Mouse (Mus musculus): ENCODE measurements around the gene Ndufa4. TPM values are rescaled to one million over a fixed set of nuclear protein-coding genes. Genes with fewer than 3 reads are reported as not detected.
"Not testable (repeated sequence)": the region's sequence is repeated elsewhere in the genome, so short reads cannot be mapped to it uniquely, and the experiment has no call there.

Gene Ndufa4
- total and polyA plus RNA-seq, 3 experiments, result 23.9 to 314 (median 109) TPM

DNA sequence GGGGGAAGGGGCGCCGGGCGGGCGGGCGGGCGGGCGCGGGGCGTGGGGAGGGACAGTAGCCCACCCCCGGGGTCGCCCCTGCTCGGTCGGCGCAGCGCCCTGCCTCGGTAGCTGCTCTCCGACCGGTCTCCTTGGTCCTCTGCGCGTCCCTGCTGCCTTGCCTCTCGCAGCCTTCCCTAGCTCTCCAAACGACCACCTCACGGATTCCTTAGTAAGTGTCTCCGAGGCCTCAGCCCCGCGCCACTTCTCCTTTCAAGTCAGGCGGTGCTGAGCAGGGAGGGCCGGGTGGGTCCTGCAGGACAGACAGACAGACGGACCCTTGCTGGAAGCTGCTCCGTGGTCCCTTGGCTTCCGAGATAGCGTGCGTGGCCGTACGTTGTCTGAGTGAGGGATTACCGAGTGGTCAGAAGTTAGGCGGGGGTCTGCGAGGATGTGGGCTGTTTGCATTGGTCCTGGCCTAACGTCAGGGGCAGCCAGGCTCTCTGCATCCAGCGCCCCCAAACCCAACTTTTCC is 18.8 kb upstream of the Ndufa4 start:
- peak overlapping the region; percentile 75 for H3K4me3 ChIP-seq (ENCODE audit: low read depth, low read length)
- no peaks in the 10 kb centered on the region for H3K9me3 ChIP-seq (replicated peaks)
- peak; percentile 31 for DNase-seq (ENCODE audit: low spot score)
- ATAC-seq (ENCODE audit: extremely low read depth, insufficient number of reproducible peaks, low FRiP score, poor library complexity, severe bottlenecking), result peak; percentile 24; the same call in 1 of the 2 replicates
- TF ChIP-seq GATA2 (IDR thresholded peaks at IDR 0.05; ENCODE audit: borderline replicate concordance, low read depth, low read length) (no peak), TAL1 (conservative IDR thresholded peaks at IDR 0.05; ENCODE audit: low read depth, low read length) (no peak), CTCF (IDR thresholded peaks at IDR 0.05; ENCODE audit: low read depth, low read length) (no peak), GATA1 (IDR thresholded peaks at IDR 0.05; ENCODE audit: borderline replicate concordance, low read length) (no peak), POLR2AphosphoS5 (IDR thresholded peaks at IDR 0.05; ENCODE audit: insufficient replicate concordance, low read depth, low read length) (no peak)
- no peaks in the 10 kb centered on the region for H3K27me3 ChIP-seq (ENCODE audit: insufficient read depth, low read length)
- H3K36me3 ChIP-seq (replicated peaks), result peaks cover 22% of the 10 kb centered on the region
- H3K4me1 ChIP-seq (ENCODE audit: insufficient read depth, low read depth, low read length), result peaks cover 23% of the 10 kb centered on the region

DNA sequence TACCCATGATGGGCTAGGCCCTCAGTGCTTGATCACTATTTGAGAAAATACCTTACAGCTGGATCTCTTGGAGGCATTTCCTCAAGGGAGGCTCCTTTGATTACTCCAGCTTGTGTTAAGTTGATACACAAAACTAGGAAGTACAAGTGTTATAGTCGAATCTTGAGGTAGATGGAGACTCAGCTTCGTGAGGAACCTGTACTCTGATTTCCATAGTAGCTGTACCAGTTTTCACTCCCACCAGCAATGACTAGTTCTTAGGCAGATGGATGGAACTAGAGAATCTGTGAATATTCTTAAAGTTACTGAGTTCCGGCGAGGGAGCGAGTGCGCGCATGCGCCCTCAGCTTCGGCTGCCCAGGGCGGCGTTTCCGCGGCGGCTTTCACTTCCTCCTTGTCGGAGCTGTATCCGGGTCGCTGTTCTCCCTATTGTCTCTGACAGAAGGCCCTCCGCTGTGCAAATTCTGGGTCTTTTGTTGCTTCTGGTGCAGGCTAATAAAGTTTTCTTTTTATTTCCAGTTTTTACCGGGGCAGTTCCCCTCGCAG is 18.3 kb upstream of the Ndufa4 start:
- TF ChIP-seq TAL1 (conservative IDR thresholded peaks at IDR 0.05; ENCODE audit: low read depth, low read length), result no peak
- TF ChIP-seq GATA2 (IDR thresholded peaks at IDR 0.05; ENCODE audit: borderline replicate concordance, low read depth, low read length), result no peak
- no peak for TF ChIP-seq CTCF (IDR thresholded peaks at IDR 0.05; ENCODE audit: low read depth, low read length)
- no peak for TF ChIP-seq GATA1 (IDR thresholded peaks at IDR 0.05; ENCODE audit: borderline replicate concordance, low read length)
- no peak for TF ChIP-seq POLR2AphosphoS5 (IDR thresholded peaks at IDR 0.05; ENCODE audit: insufficient replicate concordance, low read depth, low read length)
- ATAC-seq (ENCODE audit: extremely low read depth, insufficient number of reproducible peaks, low FRiP score, poor library complexity, severe bottlenecking) (peak; percentile 71), DNase-seq (ENCODE audit: low spot score) (peak; percentile 71)
- Histone ChIP-seq H3K4me1 (ENCODE audit: insufficient read depth, low read depth, low read length) (peaks cover 23% of the 10 kb centered on the region), H3K36me3 (replicated peaks) (peaks cover 22% of the 10 kb centered on the region), H3K27me3 (ENCODE audit: insufficient read depth, low read length) (no peaks in the 10 kb centered on the region), H3K4me3 (ENCODE audit: low read depth, low read length) (peak overlapping the region; percentile 75), H3K9me3 (replicated peaks) (no peaks in the 10 kb centered on the region)

DNA sequence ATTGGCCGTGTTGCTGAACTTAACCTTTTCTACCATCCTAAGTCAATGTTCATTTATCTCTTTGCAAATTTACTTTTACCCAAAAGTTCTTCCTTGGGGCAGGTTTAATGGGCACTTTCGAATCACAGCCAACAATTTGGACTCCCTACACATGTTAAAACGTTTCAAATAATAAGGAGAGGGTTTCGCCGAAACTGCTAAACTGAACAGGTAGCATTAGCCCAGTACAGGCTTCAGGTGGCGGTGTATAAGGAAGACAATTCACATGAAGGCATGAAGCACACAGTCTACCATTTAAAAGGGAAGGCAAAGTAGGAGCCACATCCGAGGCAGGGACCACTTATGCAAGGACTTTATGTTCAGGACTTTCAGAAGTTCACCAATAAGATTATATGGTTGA is 873 bp upstream of the Ndufa4 start:
- TF ChIP-seq GATA1 (IDR thresholded peaks at IDR 0.05; ENCODE audit: borderline replicate concordance, low read length) (no peak), GATA2 (IDR thresholded peaks at IDR 0.05; ENCODE audit: borderline replicate concordance, low read depth, low read length) (no peak), CTCF (IDR thresholded peaks at IDR 0.05; ENCODE audit: low read depth, low read length) (no peak), POLR2AphosphoS5 (IDR thresholded peaks at IDR 0.05; ENCODE audit: insufficient replicate concordance, low read depth, low read length) (no peak), TAL1 (conservative IDR thresholded peaks at IDR 0.05; ENCODE audit: low read depth, low read length) (no peak)
- no peak for ATAC-seq (ENCODE audit: extremely low read depth, insufficient number of reproducible peaks, low FRiP score, poor library complexity, severe bottlenecking)

DNA sequence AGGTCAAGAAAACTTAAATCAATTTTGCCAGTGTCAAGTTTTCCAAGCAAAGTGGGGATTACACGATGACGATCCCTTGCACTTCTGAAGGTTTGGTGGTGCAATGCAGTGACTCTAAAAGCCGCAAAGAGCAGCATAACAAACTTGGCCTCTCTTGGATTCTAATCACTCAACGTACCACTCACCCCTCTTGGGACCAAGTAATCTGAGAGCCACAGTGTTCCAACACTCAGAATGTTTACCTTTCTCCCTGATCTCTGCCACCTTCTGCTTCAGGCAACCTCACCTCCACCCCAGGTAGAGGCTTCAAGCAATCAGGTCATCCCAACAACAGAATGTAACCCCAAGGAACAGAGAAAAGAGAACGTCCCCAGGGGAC is 418 bp downstream of the Ndufa4 start:
- Histone ChIP-seq H3K4me3 (ENCODE audit: low read depth, low read length) (peak overlapping the region; percentile 87), H3K27me3 (ENCODE audit: insufficient read depth, low read length) (no peaks in the 10 kb centered on the region), H3K4me1 (ENCODE audit: insufficient read depth, low read depth, low read length) (peaks cover 24% of the 10 kb centered on the region), H3K36me3 (replicated peaks) (peaks cover 34% of the 10 kb centered on the region), H3K9me3 (replicated peaks) (no peaks in the 10 kb centered on the region)
- peak; percentile 12; the same call in 1 of the 2 replicates for ATAC-seq (ENCODE audit: extremely low read depth, insufficient number of reproducible peaks, low FRiP score, poor library complexity, severe bottlenecking)
- TF ChIP-seq POLR2AphosphoS5 (IDR thresholded peaks at IDR 0.05; ENCODE audit: insufficient replicate concordance, low read depth, low read length) (no peak), TAL1 (conservative IDR thresholded peaks at IDR 0.05; ENCODE audit: low read depth, low read length) (no peak), GATA2 (IDR thresholded peaks at IDR 0.05; ENCODE audit: borderline replicate concordance, low read depth, low read length) (no peak), GATA1 (IDR thresholded peaks at IDR 0.05; ENCODE audit: borderline replicate concordance, low read length) (no peak), CTCF (IDR thresholded peaks at IDR 0.05; ENCODE audit: low read depth, low read length) (no peak)
- no peak for DNase-seq (ENCODE audit: low spot score)

More for the DNA sequence above, 873 bp upstream of the Ndufa4 start:
- Histone ChIP-seq H3K4me3 (ENCODE audit: low read depth, low read length) (peak overlapping the region; percentile 87), H3K36me3 (replicated peaks) (peaks cover 21% of the 10 kb centered on the region), H3K9me3 (replicated peaks) (no peaks in the 10 kb centered on the region), H3K4me1 (ENCODE audit: insufficient read depth, low read depth, low read length) (peaks cover 22% of the 10 kb centered on the region), H3K27me3 (ENCODE audit: insufficient read depth, low read length) (no peaks in the 10 kb centered on the region)
- DNase-seq (ENCODE audit: low spot score), result no peak

DNA sequence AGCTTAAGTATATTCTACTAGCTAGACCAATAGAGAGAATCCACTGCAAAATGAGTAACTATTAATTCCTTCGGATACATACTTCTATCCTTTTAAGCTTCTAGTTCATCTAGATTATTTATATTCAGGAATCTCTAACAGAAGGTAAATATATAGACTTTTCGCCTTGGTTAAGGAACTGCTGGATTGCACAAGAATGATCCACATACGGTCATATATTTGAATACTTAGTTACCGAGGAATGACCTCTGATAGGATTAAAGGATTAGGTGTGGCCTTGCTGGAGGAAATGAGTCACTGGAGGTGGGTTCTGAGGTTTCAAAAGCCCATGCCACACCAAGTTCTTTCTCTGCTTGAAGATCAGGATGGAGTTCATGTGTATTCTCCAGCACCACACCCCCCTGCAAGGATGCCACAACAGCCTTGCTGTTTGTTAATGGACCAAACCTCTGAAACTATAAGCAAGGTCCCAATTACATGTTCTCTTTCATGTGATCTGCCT is 6.4 kb downstream of the Ndufa4 start:
- DNase-seq (ENCODE audit: low spot score) (no peak), ATAC-seq (ENCODE audit: extremely low read depth, insufficient number of reproducible peaks, low FRiP score, poor library complexity, severe bottlenecking) (no peak)
- peaks cover 59% of the 10 kb centered on the region for H3K36me3 ChIP-seq (replicated peaks)

GRCm38 (mm10) chr6:11875364-11875763 is 31.9 kb downstream of the Ndufa4 start:
- not testable (repeated sequence) for H3K4me1 ChIP-seq (ENCODE audit: insufficient read depth, low read depth, low read length); H3K27me3 ChIP-seq (ENCODE audit: insufficient read depth, low read length); H3K36me3 ChIP-seq (replicated peaks); H3K9me3 ChIP-seq (replicated peaks); H3K4me3 ChIP-seq (ENCODE audit: low read depth, low read length); DNase-seq (ENCODE audit: low spot score)
- ATAC-seq (ENCODE audit: extremely low read depth, insufficient number of reproducible peaks, low FRiP score, poor library complexity, severe bottlenecking), result peak; percentile 70

More for the DNA sequence above, 6.4 kb downstream of the Ndufa4 start:
- Histone ChIP-seq H3K27me3 (ENCODE audit: insufficient read depth, low read length) (no peaks in the 10 kb centered on the region), H3K4me1 (ENCODE audit: insufficient read depth, low read depth, low read length) (peaks cover 8% of the 10 kb centered on the region), H3K9me3 (replicated peaks) (no peaks in the 10 kb centered on the region), H3K4me3 (ENCODE audit: low read depth, low read length) (no peak overlapping the region)
- no peak for TF ChIP-seq TAL1 (conservative IDR thresholded peaks at IDR 0.05; ENCODE audit: low read depth, low read length)
- TF ChIP-seq POLR2AphosphoS5 (IDR thresholded peaks at IDR 0.05; ENCODE audit: insufficient replicate concordance, low read depth, low read length), result no peak
- no peak for TF ChIP-seq CTCF (IDR thresholded peaks at IDR 0.05; ENCODE audit: low read depth, low read length)
- TF ChIP-seq GATA2 (IDR thresholded peaks at IDR 0.05; ENCODE audit: borderline replicate concordance, low read depth, low read length), result no peak
- TF ChIP-seq GATA1 (IDR thresholded peaks at IDR 0.05; ENCODE audit: borderline replicate concordance, low read length), result no peak

Other genes starting within 250 kb of the Ndufa4 start
- gene Phf14, start 312 bp upstream of the Ndufa4 start, total RNA-seq (2014; fragmentation: Nextera tagmentation), result 99.4 and 116 TPM in 2 replicates
- gene Phf14, start 312 bp upstream of the Ndufa4 start, total RNA-seq (2017), result 61.9 and 81.4 TPM in 2 replicates
- gene Phf14, start 312 bp upstream of the Ndufa4 start, polyA plus RNA-seq (2012), result 22.9 and 28.8 TPM in 2 replicates